Mouse (Mus musculus) spleen, adult 2 months (tissue): ENCODE measurements around the gene Hdgfl3. TPM values are rescaled to one million over a fixed set of nuclear protein-coding genes. Genes with fewer than 3 reads are reported as not detected.

Source experiments
- DNase-seq, 2 experiments: peaks; one replicate each; pipeline versions ENCODE4 v3.0.0 to v3.0.0-alpha.2; 2012 to 2021; ENCODE audit warnings: low spot score in 2 of 2, low read depth in 1 of 2
- H3K27ac ChIP-seq: fragments of 200-500 bp; 2 replicates; pipeline ENCODE4 v1.5.1; 2012; ENCODE audit warnings: low read length, inconsistent platforms; ENCODE audit not compliant: insufficient read depth
- H3K27me3 ChIP-seq: fragments of 200-500 bp; 2 replicates; pipeline ENCODE4 v1.6.1; 2012; ENCODE audit warnings: mild to moderate bottlenecking, moderate library complexity, low read length, inconsistent platforms; ENCODE audit not compliant: control insufficient read depth, insufficient read depth
- H3K36me3 ChIP-seq: fragments of 200-500 bp; 2 replicates; pipeline ENCODE4 v1.6.1; 2012; ENCODE audit warnings: mild to moderate bottlenecking, low read length, inconsistent platforms; ENCODE audit not compliant: control insufficient read depth, insufficient read depth
- H3K4me1 ChIP-seq: fragments of 200-500 bp; 2 replicates; pipeline ENCODE4 v1.6.1; 2011; ENCODE audit warnings: inconsistent platforms; ENCODE audit not compliant: control insufficient read depth, insufficient read depth, insufficient read length
- H3K4me3 ChIP-seq: fragments of 200-500 bp; 2 replicates; pipeline ENCODE4 v1.5.1; 2011; ENCODE audit warnings: mild to moderate bottlenecking, inconsistent platforms; ENCODE audit not compliant: insufficient read depth, insufficient read length; ENCODE audit errors: extremely low read depth
- CTCF ChIP-seq: fragments of 200-500 bp; IDR thresholded peaks from 2 replicates; pipeline ENCODE4 v1.5.1; 2011; ENCODE audit warnings: mild to moderate bottlenecking, inconsistent platforms; ENCODE audit not compliant: insufficient read depth, insufficient read length, insufficient replicate concordance; ENCODE audit errors: extremely low read depth
- POLR2A ChIP-seq: fragments of 200-500 bp; IDR thresholded peaks from 2 replicates; pipeline ENCODE4 v1.6.1; 2011; ENCODE audit warnings: low read depth, low read length, inconsistent platforms
- polyA plus RNA-seq: library from polyadenylated mRNA; depleted of rRNA; stranded (reverse); fragments of >200 nt; gene quantifications from 2 replicates; pipeline ENCODE4 v1.2.3, GENCODE M21; 2012; rRNA removed

Hdgfl3 gene
- polyA plus RNA-seq, 1 experiment, result 1.2 TPM

- H3K27ac ChIP-seq, result no peak overlapping the region
- TF ChIP-seq CTCF (no peak), POLR2A (no peak)
- no peak for DNase-seq
These were observed 99.4 kb downstream of the Hdgfl3 start for GRCm38 (mm10) chr7:81834847-81835246.

More at GRCm38 (mm10) chr7:81834847-81835246, 99.4 kb downstream of the Hdgfl3 start:
- Histone ChIP-seq H3K4me3 (no peak overlapping the region), H3K27me3 (no peaks in the 10 kb centered on the region), H3K4me1 (no peaks in the 10 kb centered on the region; the same call in 1 of the 2 replicates), H3K36me3 (no peaks in the 10 kb centered on the region)

Other genes starting within 250 kb of the Hdgfl3 start
- 0.95 and 1.4 TPM in 2 replicates for gene Homer2, start 226.9 kb downstream of the Hdgfl3 start, polyA plus RNA-seq
- 3.4 and 4.1 TPM in 2 replicates for gene Ramac, start 171.5 kb downstream of the Hdgfl3 start, polyA plus RNA-seq
- 14.0 and 16.9 TPM in 2 replicates for gene 3110040N11Rik, start 145.0 kb downstream of the Hdgfl3 start, polyA plus RNA-seq
- gene Btbd1, start 105.0 kb downstream of the Hdgfl3 start, polyA plus RNA-seq, result 12.4 and 18.7 TPM in 2 replicates
- not detected in 2 replicates for gene Gm10160, start 78.7 kb downstream of the Hdgfl3 start, polyA plus RNA-seq
- 115 and 141 TPM in 2 replicates for gene Tm6sf1, start 75.5 kb downstream of the Hdgfl3 start, polyA plus RNA-seq
- 0.07 and 0.18 TPM in 2 replicates for gene Bnc1, start 57.8 kb upstream of the Hdgfl3 start, polyA plus RNA-seq
- 0.31 and 0.53 TPM in 2 replicates for gene Sh3gl3, start 239.4 kb upstream of the Hdgfl3 start, polyA plus RNA-seq